Mouse (Mus musculus) left cerebral cortex, postnatal 14 days (tissue): ENCODE results near the gene Spata13. TPM values are rescaled to one million over a fixed set of nuclear protein-coding genes. Genes with fewer than 3 reads are reported as not detected.
A peak's percentile ranks its signal among the peaks of the same experiment; 100 is the strongest.

Experiments
- DNase-seq, 2 experiments: peaks; one replicate each; pipeline ENCODE4 v3.0.0; 2021 to 2022; ENCODE audit warnings: low spot score in 2 of 2, mixed read lengths in 1 of 2
- intact Hi-C: fragments of 180-260 bp; cut with DNase I; formaldehyde crosslinking; loops from one replicate; pipeline ENCODE4 v1.15.1; 2025
- total RNA-seq, 2 experiments: library from RNA; stranded (reverse); gene quantifications; 2 replicates each; pipeline ENCODE4 v1.2.3; 2021

Gene Spata13
- total RNA-seq, 2 experiments from 2014 or later = 14.7 to 20.9 TPM

GRCm38 (mm10) chr14:60663309-60663940, 29.6 kb downstream of the Spata13 start:
- DNase-seq = no peak
- intact Hi-C loops = no loop called here

GRCm38 (mm10) chr14:60664641-60665040, 30.8 kb downstream of the Spata13 start:
- intact Hi-C loops = no loop called here
- no peak for DNase-seq

- DNase-seq = no peak
These were observed 31.5 kb downstream of the Spata13 start for GRCm38 (mm10) chr14:60665263-60665662.

DNA sequence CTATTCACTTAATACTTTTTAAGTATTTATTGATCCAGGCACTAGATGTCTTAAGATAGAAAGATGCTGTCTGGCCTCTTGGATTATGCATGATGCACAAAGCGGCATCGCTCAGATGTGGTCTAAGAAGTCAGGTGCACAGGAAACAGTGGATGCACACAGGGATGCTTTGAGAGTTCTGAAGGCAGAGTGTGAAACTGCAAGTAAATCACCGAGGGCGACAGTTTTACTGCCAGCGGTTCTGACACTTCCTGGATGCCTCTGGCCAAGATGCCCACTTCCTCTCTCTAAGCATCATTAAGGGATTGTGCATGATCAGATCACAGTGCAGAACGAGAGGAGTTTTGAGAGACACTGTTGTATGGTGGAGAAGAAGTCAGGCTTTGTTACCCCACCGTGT, 32.5 kb downstream of the Spata13 start:
- DNase-seq = no peak
- intact Hi-C loops = no loop called here

More at GRCm38 (mm10) chr14:60665263-60665662, 31.5 kb downstream of the Spata13 start:
- intact Hi-C loops = no loop called here

DNA sequence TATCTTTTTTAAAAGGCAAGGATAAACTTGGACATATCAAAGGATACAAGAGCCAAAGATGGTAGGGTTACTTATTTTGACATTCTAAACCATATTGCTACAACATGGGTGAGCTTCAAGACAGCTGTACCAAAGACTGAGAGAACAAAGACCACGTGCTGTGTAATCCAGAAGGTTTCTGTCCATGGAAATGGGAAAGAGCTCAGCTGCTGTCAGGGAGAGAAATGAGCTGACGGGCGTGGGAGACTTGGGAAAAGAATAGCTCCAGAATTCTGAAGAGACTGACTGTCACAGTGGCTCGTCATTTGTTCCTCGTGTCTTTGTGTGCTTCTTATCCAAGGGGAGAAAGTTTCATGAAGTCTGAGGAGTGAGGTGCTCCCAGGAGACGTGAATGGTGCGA, 36.4 kb downstream of the Spata13 start:
- intact Hi-C loops = no loop called here
- peak; percentile 56 to 65 for DNase-seq

DNA sequence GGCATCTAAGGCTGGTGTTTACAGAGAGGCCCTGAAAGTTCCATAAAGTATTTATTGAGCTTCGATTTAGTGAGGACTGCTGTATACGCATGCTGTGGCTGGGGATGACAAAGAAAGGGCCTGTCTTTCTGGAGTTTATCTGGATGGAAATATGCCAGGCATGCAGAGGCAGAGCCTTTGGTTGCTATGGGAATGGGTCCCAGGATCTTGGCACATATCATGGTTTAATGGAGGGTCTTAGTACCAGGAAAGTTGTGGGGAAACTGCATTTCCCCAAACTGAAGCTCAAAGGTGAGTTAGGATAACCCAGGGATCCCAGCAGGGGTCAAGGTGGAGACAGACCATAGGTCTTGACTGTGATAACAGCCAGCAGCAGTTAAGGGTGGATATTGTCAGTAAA, 37.7 kb downstream of the Spata13 start:
- intact Hi-C loops = no loop called here
- DNase-seq = no peak

- intact Hi-C loops = no loop called here
- DNase-seq = peak in 1 of 2 experiments; percentile 35
These were observed 41.9 kb downstream of the Spata13 start for GRCm38 (mm10) chr14:60675697-60676096.

- intact Hi-C loops = no loop called here
- DNase-seq = no peak
These were observed 43.0 kb downstream of the Spata13 start for GRCm38 (mm10) chr14:60676625-60677314.

GRCm38 (mm10) chr14:60682361-60683023, 48.7 kb downstream of the Spata13 start:
- peak; percentile 28 to 40 for DNase-seq
- intact Hi-C loops = no loop called here

- intact Hi-C loops = no loop called here
- no peak for DNase-seq
These were observed 50.2 kb downstream of the Spata13 start for GRCm38 (mm10) chr14:60683989-60684388.

DNA sequence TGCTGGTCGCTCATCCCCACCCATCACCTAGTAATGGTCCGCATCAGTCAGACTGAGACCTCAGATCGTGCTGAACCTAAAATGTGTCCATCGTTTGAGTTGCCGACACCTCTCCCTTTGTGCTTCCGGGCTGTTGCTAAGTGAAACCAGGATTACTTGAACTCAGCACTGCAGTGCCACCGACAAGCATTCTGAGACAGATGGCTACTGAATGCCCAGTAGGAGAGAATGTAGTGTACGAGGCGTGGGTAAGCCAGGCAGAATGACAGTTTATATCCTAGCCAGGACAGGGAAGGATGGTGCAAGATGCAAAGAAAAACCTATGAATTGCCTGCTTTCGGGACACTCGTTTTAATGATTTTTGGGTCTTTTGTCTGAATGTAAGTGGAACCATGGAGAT, 52.9 kb downstream of the Spata13 start:
- DNase-seq = no peak
- intact Hi-C loops = no loop called here

GRCm38 (mm10) chr14:60687241-60687640, 53.4 kb downstream of the Spata13 start:
- intact Hi-C loops = no loop called here
- DNase-seq = no peak

DNA sequence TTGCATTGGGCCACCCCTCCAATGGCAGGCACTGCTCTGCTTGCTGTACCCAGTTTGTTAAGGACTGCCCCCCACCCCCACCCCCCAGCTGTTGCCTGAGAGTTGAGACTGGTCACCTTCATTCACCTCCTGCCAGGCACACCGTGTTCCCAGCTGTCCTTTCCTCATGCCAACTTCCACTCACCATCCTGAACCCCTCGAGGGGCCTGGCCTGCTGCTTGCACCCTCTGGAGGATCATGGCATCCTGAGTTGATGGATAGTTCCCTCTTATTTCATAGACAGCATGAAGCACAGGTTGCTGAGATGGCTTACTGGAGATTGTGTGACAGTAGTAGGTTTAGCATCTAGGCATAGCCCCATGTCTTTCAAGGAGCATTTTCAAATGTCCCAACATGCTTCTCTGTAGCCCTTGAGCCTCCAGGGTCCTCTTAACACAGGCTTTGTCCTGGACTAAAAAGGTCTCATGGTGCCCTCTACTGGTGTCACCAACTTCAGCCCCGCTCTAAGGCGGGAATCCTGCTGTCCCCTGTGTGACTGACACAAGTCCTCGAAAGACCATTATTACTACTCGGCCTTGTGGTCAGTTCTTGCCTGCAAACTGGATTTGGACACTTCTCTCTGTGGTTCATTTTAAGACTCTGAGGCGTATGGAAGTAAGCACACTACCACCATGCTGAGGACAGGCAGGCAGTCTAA, 54.9 kb downstream of the Spata13 start:
- intact Hi-C loops = loop anchor here (2.0 kb wide), 1 partner anchor 164 kb away; no protein-coding TSS in a partner anchor

DNA sequence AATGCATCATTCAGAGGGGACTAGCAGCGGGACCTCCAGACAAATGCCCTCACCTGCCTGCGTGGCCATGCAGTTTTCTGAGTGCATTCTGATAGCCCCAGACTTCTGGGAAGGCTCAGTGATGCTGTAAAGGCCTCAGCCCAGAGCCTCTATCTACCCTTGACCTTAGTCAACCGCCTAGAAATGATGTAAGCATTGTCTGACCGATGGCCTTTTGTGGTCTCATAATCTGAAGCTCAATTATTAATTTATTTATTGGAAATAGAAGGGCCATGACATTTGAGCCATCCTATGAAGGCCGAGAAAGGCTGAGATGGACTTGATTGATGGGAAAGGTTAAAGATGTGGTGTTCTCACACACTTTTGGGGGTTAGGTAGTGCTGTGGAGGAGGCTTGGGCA, 56.0 kb downstream of the Spata13 start:
- DNase-seq = no peak
- intact Hi-C loops = loop anchor here (2.0 to 10.0 kb wide), 2 partner anchors 165 to 425 kb away; partner anchors contain the start of gene Mtmr6

More for the DNA sequence above, 54.9 kb downstream of the Spata13 start:
- DNase-seq = peak; percentile 55 to 73

- intact Hi-C loops = loop anchor here (10.0 kb wide), 1 partner anchor 426 kb away; the partner anchor contains the start of gene Mtmr6
- DNase-seq = no peak
These were observed 56.8 kb downstream of the Spata13 start for GRCm38 (mm10) chr14:60690631-60691030.

GRCm38 (mm10) chr14:60693122-60693536, 59.3 kb downstream of the Spata13 start:
- intact Hi-C loops = loop anchor here (10.0 kb wide), 1 partner anchor 428 kb away; the partner anchor contains the start of gene Mtmr6
- peak; percentile 57 to 87 for DNase-seq

DNA sequence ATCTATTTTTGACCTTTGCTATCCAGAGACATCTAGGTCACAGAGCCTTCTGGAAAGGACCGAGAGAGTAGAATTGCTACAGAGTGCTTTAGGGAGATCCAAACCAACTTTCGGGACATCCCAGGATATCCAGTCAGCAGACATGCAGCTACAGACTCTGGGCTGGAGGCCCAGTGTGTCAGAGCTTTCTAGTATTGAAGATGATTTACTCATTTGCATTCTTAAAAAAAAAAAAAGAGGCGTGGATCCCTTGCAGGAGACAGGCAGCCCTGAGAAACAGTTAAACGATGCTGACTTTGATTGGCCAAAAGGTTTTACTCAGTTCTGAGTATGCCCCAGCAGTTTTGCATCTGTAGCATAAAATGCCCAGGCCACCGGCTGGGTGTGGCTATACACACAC, 59.9 kb downstream of the Spata13 start:
- peak in 1 of 2 experiments; percentile 35 for DNase-seq
- intact Hi-C loops = loop anchor here (10.0 kb wide), 1 partner anchor 429 kb away; the partner anchor contains the start of gene Mtmr6

GRCm38 (mm10) chr14:60694215-60694997, 60.6 kb downstream of the Spata13 start:
- DNase-seq = peak; percentile 68 to 81
- intact Hi-C loops = loop anchor here (10.0 kb wide), 1 partner anchor 430 kb away; the partner anchor contains the start of gene Mtmr6

DNA sequence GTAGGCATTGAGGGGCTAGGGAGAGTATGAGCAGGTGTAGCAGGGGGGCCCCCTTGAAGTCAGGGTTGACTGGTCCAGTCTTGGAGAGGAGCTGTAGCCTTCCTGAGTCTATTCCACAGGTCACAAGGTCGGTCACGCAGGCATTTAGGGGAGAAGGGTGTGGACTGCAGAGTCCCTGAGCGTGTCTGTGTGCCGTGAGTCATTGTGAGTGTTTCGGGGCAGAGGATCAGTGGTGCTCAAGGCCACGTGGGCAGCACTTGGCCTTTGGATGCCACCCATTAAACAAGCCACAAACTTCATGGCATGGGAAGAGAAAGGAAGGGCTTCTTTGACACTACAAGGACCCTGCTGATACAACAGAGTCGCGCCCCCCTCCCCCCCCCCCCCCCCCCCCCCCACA, 63.5 kb downstream of the Spata13 start:
- intact Hi-C loops = loop anchor here (10.0 kb wide), 1 partner anchor 433 kb away; the partner anchor contains the start of gene Mtmr6

More for the DNA sequence above, 63.5 kb downstream of the Spata13 start:
- DNase-seq = no peak
